Mouse (Mus musculus) ovary, postnatal 10 days (tissue): ENCODE measurements around the gene Shroom3.
A peak's percentile ranks its signal among the peaks of the same experiment; 100 is the strongest.

Experiments
- DNase-seq: peaks from one replicate; pipeline ENCODE4 v3.0.0; 2022; ENCODE audit warnings: low spot score

Shroom3 gene

GRCm38 (mm10) chr5:92683351-92683807 is at the start of gene Shroom3:
Shroom3 (plus strand) TSS chr5:92683435.
- DNase-seq = no peak

- DNase-seq = no peak
These were observed 49.7 kb upstream of the Shroom3 start for GRCm38 (mm10) chr5:92633526-92633925.

- no peak for DNase-seq
These were observed 48.3 kb upstream of the Shroom3 start for GRCm38 (mm10) chr5:92634916-92635315.

- no peak for DNase-seq
These were observed 47.3 kb upstream of the Shroom3 start for GRCm38 (mm10) chr5:92635891-92636290.

- DNase-seq = no peak
These were observed 42.4 kb upstream of the Shroom3 start for GRCm38 (mm10) chr5:92640861-92641260.

- no peak for DNase-seq
These were observed 27.0 kb upstream of the Shroom3 start for GRCm38 (mm10) chr5:92656256-92656655.

- no peak for DNase-seq
These were observed 18.9 kb upstream of the Shroom3 start for GRCm38 (mm10) chr5:92664321-92664720.

GRCm38 (mm10) chr5:92666860-92667259 is 16.4 kb upstream of the Shroom3 start:
- DNase-seq = no peak

- peak; percentile 15 for DNase-seq
These were observed 8.2 kb upstream of the Shroom3 start, which contains the start of gene Ccdc158 for GRCm38 (mm10) chr5:92674859-92675573. Ccdc158 (minus strand) TSS chr5:92675271.

- DNase-seq = no peak
These were observed 7.7 kb upstream of the Shroom3 start for GRCm38 (mm10) chr5:92675574-92675920.

GRCm38 (mm10) chr5:92679441-92679840 is 3.8 kb upstream of the Shroom3 start:
- no peak for DNase-seq

- DNase-seq = no peak
These were observed 1.4 kb upstream of the Shroom3 start for GRCm38 (mm10) chr5:92681861-92682260.

GRCm38 (mm10) chr5:92682621-92683348 is 450 bp upstream of the Shroom3 start:
- DNase-seq = no peak

GRCm38 (mm10) chr5:92683871-92684475 is 738 bp downstream of the Shroom3 start:
- DNase-seq = no peak

- no peak for DNase-seq
These were observed 1.7 kb downstream of the Shroom3 start for GRCm38 (mm10) chr5:92684715-92685460.

GRCm38 (mm10) chr5:92688124-92688523 is 4.9 kb downstream of the Shroom3 start:
- DNase-seq = no peak

GRCm38 (mm10) chr5:92688569-92688968 is 5.3 kb downstream of the Shroom3 start:
- DNase-seq = no peak

GRCm38 (mm10) chr5:92692206-92693007 is 9.2 kb downstream of the Shroom3 start:
- DNase-seq = no peak

- DNase-seq = no peak
These were observed 10.5 kb downstream of the Shroom3 start for GRCm38 (mm10) chr5:92693744-92694143.

GRCm38 (mm10) chr5:92694316-92694995 is 11.2 kb downstream of the Shroom3 start:
- no peak for DNase-seq
